Mouse (Mus musculus) CD4-positive helper T cell, adult 2 months (primary cell): ENCODE measurements around the gene Ift46.

Experiments
- DNase-seq: peaks from one replicate; pipeline ENCODE4 v3.0.0-alpha.2; 2012; ENCODE audit warnings: low read depth, missing footprints, low spot score

The Ift46 gene

GRCm38 (mm10) chr9:44807141-44807540 lies 39.4 kb downstream of the Ift46 start:
- no peak for DNase-seq

GRCm38 (mm10) chr9:44807778-44808177 lies 40.1 kb downstream of the Ift46 start:
- DNase-seq: no peak

DNA sequence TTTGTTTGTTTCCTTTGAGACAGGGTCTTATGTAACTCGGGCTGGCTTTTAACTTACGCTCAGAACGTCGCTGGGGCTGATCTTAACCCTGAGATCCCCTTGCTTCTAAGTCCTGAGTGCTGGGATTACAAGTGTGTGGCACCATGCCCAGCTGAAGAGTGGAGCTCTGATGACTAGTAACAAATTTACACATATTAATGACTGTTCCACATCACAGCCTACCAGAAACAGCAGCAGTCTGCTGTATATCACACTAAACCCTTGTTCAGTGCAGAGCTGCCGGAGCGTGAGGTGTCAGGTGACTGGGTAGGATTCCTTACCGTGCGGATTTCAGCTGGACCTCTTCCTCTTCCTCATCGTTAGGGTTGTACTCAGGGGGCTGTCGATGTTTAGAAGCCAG lies 42.6 kb downstream of the Ift46 start:
- no peak for DNase-seq

DNA sequence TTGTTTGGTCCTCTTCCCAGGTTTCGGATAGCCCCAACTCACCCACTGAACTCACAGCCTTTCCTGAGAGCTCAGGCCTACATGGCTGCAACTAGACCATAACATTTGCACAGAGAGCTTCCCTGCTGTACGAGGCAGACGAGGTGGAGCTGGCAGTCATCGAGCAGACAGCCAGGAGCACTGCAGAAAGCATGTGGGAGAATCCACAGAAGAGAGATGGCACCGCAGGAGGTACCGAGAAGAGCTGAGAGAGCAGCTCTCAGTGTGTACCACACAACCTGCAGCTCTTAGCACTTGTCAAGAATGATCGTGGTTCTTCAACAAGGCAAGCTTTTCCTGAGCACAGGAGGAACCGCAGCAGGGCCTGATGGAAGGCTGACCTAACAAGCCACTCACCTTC lies 46.5 kb downstream of the Ift46 start:
- DNase-seq: no peak

DNA sequence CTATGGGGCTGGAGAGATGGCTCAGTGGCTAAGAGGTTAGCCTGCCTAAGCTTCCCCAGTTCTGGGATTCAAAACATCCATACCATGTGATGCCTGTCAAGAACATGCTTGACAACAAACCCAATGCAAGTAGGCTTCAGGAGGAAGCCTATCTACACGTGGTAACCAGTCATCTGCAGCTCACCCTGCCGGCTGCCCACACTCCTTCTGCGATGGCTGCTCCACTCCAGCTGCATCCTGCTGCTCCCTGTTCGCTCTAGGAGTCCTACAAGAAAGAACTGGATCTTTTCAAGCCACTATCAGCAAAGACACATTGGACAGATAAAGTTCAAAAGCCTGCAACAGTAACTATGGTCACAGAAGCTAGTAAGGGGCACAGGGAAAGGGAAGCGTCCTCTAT lies 49.8 kb downstream of the Ift46 start:
- no peak for DNase-seq

DNA sequence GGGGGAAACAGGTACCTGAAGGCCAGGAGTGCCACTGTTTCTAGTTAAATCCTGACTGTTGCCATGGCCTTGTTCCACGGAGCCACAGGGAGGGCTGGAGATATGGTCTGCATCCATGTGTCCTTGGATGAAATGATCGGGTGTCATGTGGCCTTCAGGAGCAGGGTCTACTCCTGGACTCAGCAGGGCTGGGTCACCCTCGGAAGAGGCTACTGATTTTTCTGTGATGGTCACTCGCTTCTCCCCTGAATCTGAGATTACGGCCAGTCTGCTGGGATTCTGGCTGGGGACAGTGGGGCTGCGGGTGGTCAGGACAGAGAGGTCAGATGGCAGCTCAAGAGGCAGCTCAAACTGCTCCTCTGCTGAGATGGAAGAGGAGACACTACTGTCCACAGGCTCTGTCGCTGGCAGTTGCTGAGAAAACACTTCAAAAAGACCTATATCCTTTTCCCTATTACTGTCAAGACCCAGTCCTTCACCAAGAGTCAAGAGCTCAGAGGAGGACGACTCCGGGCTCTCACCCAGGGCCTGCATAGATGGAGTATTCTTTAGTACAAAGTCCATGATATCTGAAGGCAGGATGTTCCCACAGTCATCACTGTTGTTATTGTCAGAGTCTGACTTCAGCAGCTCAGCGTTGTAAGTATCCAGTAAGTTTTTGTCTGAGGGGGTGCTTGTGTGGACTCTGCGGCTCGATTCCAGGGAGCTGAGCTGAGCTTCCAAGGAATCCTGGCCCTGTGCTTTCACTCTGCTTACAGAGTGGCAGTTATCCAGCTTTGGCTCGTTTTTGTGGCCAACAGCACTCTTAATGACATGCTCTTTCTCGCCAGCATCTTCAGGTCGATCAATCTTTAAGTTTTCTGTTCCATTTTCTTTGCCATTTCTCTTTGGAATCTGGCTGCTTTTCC lies 52.5 kb downstream of the Ift46 start:
- DNase-seq: no peak

- DNase-seq: no peak
Measured at GRCm38 (mm10) chr9:44826660-44827059, 59.0 kb downstream of the Ift46 start.

- DNase-seq: no peak
Measured at GRCm38 (mm10) chr9:44828944-44829343, 61.2 kb downstream of the Ift46 start.

DNA sequence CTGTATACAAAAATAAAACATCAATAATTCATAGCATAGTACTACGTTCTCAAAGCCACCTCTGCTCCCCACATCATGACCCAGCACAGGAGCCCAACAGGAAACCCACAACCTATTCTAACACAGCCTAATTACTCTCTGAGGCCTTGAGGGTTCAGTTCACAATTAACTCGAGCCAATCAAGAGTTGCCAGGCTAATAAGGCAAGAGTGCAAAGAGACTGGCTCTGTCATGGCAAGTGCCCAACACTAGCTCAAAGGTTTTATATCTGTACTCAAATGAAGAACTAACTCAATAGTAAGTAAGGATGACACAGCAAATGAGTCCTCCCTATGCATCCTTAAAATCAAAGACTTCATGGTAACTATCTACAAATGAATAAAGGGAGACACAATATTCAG lies 62.8 kb downstream of the Ift46 start:
- DNase-seq: no peak

GRCm38 (mm10) chr9:44832356-44832755 lies 64.6 kb downstream of the Ift46 start:
- no peak for DNase-seq

GRCm38 (mm10) chr9:44836439-44836838 lies 68.7 kb downstream of the Ift46 start:
- peak; percentile 80 for DNase-seq

- peak; percentile 70 for DNase-seq
Measured at GRCm38 (mm10) chr9:44841241-44841640, 73.5 kb downstream of the Ift46 start.
